Mouse (Mus musculus) CH12.LX (cell line): ENCODE measurements around the gene Shld2. TPM values are rescaled to one million over a fixed set of nuclear protein-coding genes. Genes with fewer than 3 reads are reported as not detected.

ENCODE experiments used
- DNase-seq: peaks from one replicate; pipeline ENCODE4 v3.0.0-alpha.2; 2013; ENCODE audit errors: extremely low read depth
- H3K27ac ChIP-seq: 2 replicates; pipeline ENCODE4 v1.5.1; 2012; ENCODE audit warnings: low read depth, mild to moderate bottlenecking, control low read depth, moderate library complexity; ENCODE audit not compliant: insufficient read depth
- H3K27me3 ChIP-seq: replicated peaks from 2 replicates; pipeline ENCODE3; 2012; ENCODE audit warnings: inconsistent platforms
- H3K36me3 ChIP-seq, 2 experiments: replicated peaks in 1 of 2; 2 replicates each; pipeline versions ENCODE3 to v1.6.1; 2012; ENCODE audit warnings: inconsistent platforms in 1 of 2, low read length in 1 of 2, mild to moderate bottlenecking in 1 of 2, mixed read lengths in 1 of 2, moderate library complexity in 1 of 2; ENCODE audit not compliant: control insufficient read depth in 1 of 2, insufficient read depth in 1 of 2
- H3K4me1 ChIP-seq, 2 experiments: 2 replicates each; pipeline ENCODE4 v1.6.1; 2012; ENCODE audit warnings: inconsistent platforms in 1 of 2, moderate library complexity in 1 of 2; ENCODE audit not compliant: insufficient read depth in 2 of 2, control insufficient read depth in 1 of 2
- H3K4me2 ChIP-seq: 2 replicates; pipeline ENCODE4 v1.6.1; 2012; ENCODE audit warnings: low read depth, mild to moderate bottlenecking, control low read depth; ENCODE audit not compliant: poor library complexity, insufficient read depth, severe bottlenecking
- H3K4me3 ChIP-seq, 3 experiments: fragments of 150-350 bp in 1 of 3; sonication (generic) in 1 of 3; replicated peaks in 1 of 3; 2 replicates each; pipeline versions ENCODE3 to v1.5.1; 2011 to 2012; ENCODE audit warnings: low read depth in 2 of 3, low read length in 2 of 3, mild to moderate bottlenecking in 2 of 3, moderate library complexity in 2 of 3, control low read depth in 1 of 3, improper control_type of control experiment in 1 of 3, inconsistent platforms in 1 of 3, mixed read lengths in 1 of 3; ENCODE audit not compliant: poor library complexity in 1 of 3
- H3K79me2 ChIP-seq: replicated peaks from 2 replicates; pipeline ENCODE4 v1.6.1; 2012; ENCODE audit warnings: mild to moderate bottlenecking, moderate library complexity; ENCODE audit not compliant: control insufficient read depth, poor library complexity, insufficient read depth, severe bottlenecking; ENCODE audit errors: extremely low read depth
- H3K9ac ChIP-seq: 2 replicates; pipeline ENCODE4 v1.6.1; 2012; ENCODE audit warnings: low read depth, mild to moderate bottlenecking, control low read depth, moderate library complexity; ENCODE audit not compliant: insufficient read depth
- H3K9me3 ChIP-seq: replicated peaks from 2 replicates; pipeline ENCODE3; 2012; ENCODE audit warnings: low read length, inconsistent platforms, mixed read lengths
- BHLHE40 ChIP-seq: IDR thresholded peaks from 2 replicates; pipeline ENCODE4 v1.6.1; 2011; ENCODE audit warnings: mild to moderate bottlenecking, low read depth, low read length, improper control_type of control experiment
- CHD1 ChIP-seq: IDR thresholded peaks from 2 replicates; pipeline ENCODE4 v1.6.1; 2012; ENCODE audit warnings: low read depth, low read length, improper control_type of control experiment, inconsistent platforms
- CHD2 ChIP-seq: IDR thresholded peaks from 2 replicates; pipeline ENCODE4 v1.6.1; 2011; ENCODE audit warnings: low read length, improper control_type of control experiment
- CTCF ChIP-seq, 2 experiments: IDR thresholded peaks in 1 of 2; conservative IDR thresholded peaks in 1 of 2; 2 replicates each; pipeline ENCODE4 v1.5.1; 2011 to 2012; ENCODE audit warnings: low read depth in 2 of 2, low read length in 2 of 2, improper control_type of control experiment in 1 of 2, inconsistent platforms in 1 of 2, mild to moderate bottlenecking in 1 of 2, moderate library complexity in 1 of 2
- ELF1 ChIP-seq: IDR thresholded peaks from 2 replicates; pipeline ENCODE4 v1.6.1; 2014; ENCODE audit warnings: low read depth, mild to moderate bottlenecking, inconsistent platforms, low read length, improper control_type of control experiment
- EP300 ChIP-seq: IDR thresholded peaks from 2 replicates; pipeline ENCODE4 v1.6.1; 2011; ENCODE audit warnings: low read length, improper control_type of control experiment
- HCFC1 ChIP-seq: IDR thresholded peaks from 2 replicates; pipeline ENCODE4 v1.6.1; 2012; ENCODE audit warnings: low read depth, mild to moderate bottlenecking, inconsistent platforms, low read length, improper control_type of control experiment
- IRF4 ChIP-seq: IDR thresholded peaks from 2 replicates; pipeline ENCODE4 v1.6.1; 2014; ENCODE audit warnings: low read depth, mild to moderate bottlenecking, inconsistent platforms, low read length, improper control_type of control experiment
- JUND ChIP-seq: conservative IDR thresholded peaks from 2 replicates; pipeline ENCODE4 v1.6.1; 2011; ENCODE audit warnings: low read depth, low read length, improper control_type of control experiment
- KAT2A ChIP-seq: IDR thresholded peaks from 2 replicates; pipeline ENCODE4 v1.6.1; 2012; ENCODE audit warnings: low read length, improper control_type of control experiment, inconsistent platforms; ENCODE audit not compliant: insufficient replicate concordance
- MAZ ChIP-seq: IDR thresholded peaks from 2 replicates; pipeline ENCODE4 v1.6.1; 2012; ENCODE audit warnings: low read depth, mild to moderate bottlenecking, inconsistent platforms, low read length, improper control_type of control experiment, moderate library complexity
- MEF2A ChIP-seq: IDR thresholded peaks from 2 replicates; pipeline ENCODE4 v1.6.1; 2014; ENCODE audit warnings: low read depth, mild to moderate bottlenecking, inconsistent platforms, low read length, improper control_type of control experiment, borderline replicate concordance
- MXI1 ChIP-seq: IDR thresholded peaks from 2 replicates; pipeline ENCODE4 v1.6.1; 2011; ENCODE audit warnings: mild to moderate bottlenecking, low read depth, low read length, improper control_type of control experiment
- MYC ChIP-seq: IDR thresholded peaks from 2 replicates; pipeline ENCODE4 v1.6.1; 2011; ENCODE audit warnings: low read depth, mild to moderate bottlenecking, improper control_type of control experiment, low read length
- NELFE ChIP-seq: IDR thresholded peaks from 2 replicates; pipeline ENCODE4 v1.6.1; 2011; ENCODE audit warnings: low read depth, low read length, improper control_type of control experiment
- POLR2A ChIP-seq: IDR thresholded peaks from 2 replicates; pipeline ENCODE4 v1.6.1; 2011; ENCODE audit warnings: low read depth, mild to moderate bottlenecking, improper control_type of control experiment, low read length
- POLR2AphosphoS2 ChIP-seq: IDR thresholded peaks from 2 replicates; pipeline ENCODE4 v1.6.1; 2011; ENCODE audit warnings: low read depth, low read length, improper control_type of control experiment
- RAD21 ChIP-seq: IDR thresholded peaks from 2 replicates; pipeline ENCODE4 v1.6.1; 2011; ENCODE audit warnings: low read depth, mild to moderate bottlenecking, low read length, improper control_type of control experiment, moderate library complexity
- SIN3A ChIP-seq: IDR thresholded peaks from 2 replicates; pipeline ENCODE4 v1.6.1; 2012; ENCODE audit warnings: low read length, improper control_type of control experiment, inconsistent platforms
- SMC3 ChIP-seq: IDR thresholded peaks from 2 replicates; pipeline ENCODE4 v1.6.1; 2011; ENCODE audit warnings: low read depth, low read length, improper control_type of control experiment
- TBP ChIP-seq: conservative IDR thresholded peaks from 2 replicates; pipeline ENCODE4 v1.6.1; 2011; ENCODE audit warnings: low read depth, low read length, improper control_type of control experiment
- TCF12 ChIP-seq: IDR thresholded peaks from 2 replicates; pipeline ENCODE4 v1.6.1; 2014; ENCODE audit warnings: low read depth, mild to moderate bottlenecking, inconsistent platforms, low read length, improper control_type of control experiment
- UBTF ChIP-seq: IDR thresholded peaks from 2 replicates; pipeline ENCODE4 v1.6.1; 2012; ENCODE audit warnings: low read depth, mild to moderate bottlenecking, inconsistent platforms, low read length, improper control_type of control experiment, moderate library complexity
- USF1 ChIP-seq: IDR thresholded peaks from 2 replicates; pipeline ENCODE4 v1.6.1; 2014; ENCODE audit warnings: low read depth, mild to moderate bottlenecking, inconsistent platforms, low read length, improper control_type of control experiment
- ZC3H11A ChIP-seq: IDR thresholded peaks from 2 replicates; pipeline ENCODE4 v1.6.1; 2012; ENCODE audit warnings: low read depth, mild to moderate bottlenecking, inconsistent platforms, low read length, improper control_type of control experiment
- ZNF384 ChIP-seq: IDR thresholded peaks from 2 replicates; pipeline ENCODE4 v1.6.1; 2012; ENCODE audit warnings: low read depth, low read length, improper control_type of control experiment, inconsistent platforms
- dilution Hi-C: fragments of 300-500 bp; cut with MboI; formaldehyde crosslinking; loops from 2 replicates; pipeline ENCODE4 v1.14.3; 2020; ENCODE audit warnings: low sequenced_read_pairs; ENCODE audit not compliant: extremely low pct_unique_long_range_greater_than_20kb, extremely low pct_ligation_motif_present
- in situ Hi-C: fragments of 300-500 bp; cut with MboI; formaldehyde crosslinking; loops from 3 replicates; pipeline ENCODE4 v1.14.3; 2019; ENCODE audit warnings: low sequenced_read_pairs, low pct_ligation_motif_present, low pct_unique_long_range_greater_than_20kb, mixed read lengths
- polyA plus RNA-seq: library from polyadenylated mRNA; unstranded; fragments of >175 nt; gene quantifications from 2 replicates; pipeline ENCODE4 v1.2.1, GENCODE M21; 2012; ENCODE audit warnings: low read depth; ENCODE audit not compliant: insufficient read length
- total RNA-seq, 2 experiments: library from RNA; depleted of rRNA; stranded (reverse); fragments of 300-350 nt in 1 of 2; fragments of >200 nt in 1 of 2; gene quantifications; 2 replicates each; pipeline ENCODE4 v1.2.3; 2012 to 2014

Shld2 gene
- total and polyA plus RNA-seq, 3 experiments: 12.0 to 21.8 (median 13.9) TPM

- H3K27ac ChIP-seq: no peak within 1 kb of the TSS
- H3K4me1 ChIP-seq: no peaks in the 10 kb centered on the region
- peaks cover 3% of the 10 kb centered on the region for H3K27me3 ChIP-seq
- dilution Hi-C loops (no loop called here), in situ Hi-C loops (no loop called here)
- TF ChIP-seq IRF4 (no peak), UBTF (no peak), EP300 (no peak), HCFC1 (no peak), ZC3H11A (no peak), CHD2 (no peak), POLR2A (no peak), RAD21 (no peak), CTCF (conservative IDR thresholded peaks at IDR 0.05 in 1 of 2, IDR thresholded peaks at IDR 0.05 in 1 of 2; ENCODE audit: low read depth in 2 of 2, low read length in 2 of 2) (no peak), JUND (no peak), MEF2A (no peak), ZNF384 (no peak), NELFE (no peak), USF1 (no peak), ELF1 (no peak), KAT2A (no peak), SMC3 (no peak), BHLHE40 (no peak), CHD1 (no peak)
- H3K9me3 ChIP-seq: no peaks in the 10 kb centered on the region
- no peaks in the 10 kb centered on the region for H3K79me2 ChIP-seq
- peak within 1 kb of the TSS; percentile 23; the same call in 1 of the 2 replicates for H3K4me2 ChIP-seq
- H3K4me3 ChIP-seq: no peak within 1 kb of the TSS
- no peak for DNase-seq
- H3K9ac ChIP-seq: no peak within 1 kb of the TSS
- H3K36me3 ChIP-seq: no peaks in the 10 kb centered on the region
Observed at GRCm38 (mm10) chr14:34355301-34355700, 45.0 kb upstream of the Shld2 start, which contains the start of gene Fam25c. TSS of gene Fam25c (minus strand) at chr14:34355433.

- H3K4me3 ChIP-seq: no peak overlapping the region
- H3K36me3 ChIP-seq: no peaks in the 10 kb centered on the region
- no peaks in the 10 kb centered on the region for H3K9me3 ChIP-seq
- dilution Hi-C loops: no loop called here
- H3K27me3 ChIP-seq: peaks cover 3% of the 10 kb centered on the region
- no peak for DNase-seq
- TF ChIP-seq POLR2A (no peak), SIN3A (no peak), TCF12 (no peak), MXI1 (no peak), POLR2AphosphoS2 (no peak), MAZ (no peak), TBP (no peak), SMC3 (no peak), ELF1 (no peak), EP300 (no peak), MYC (no peak), MEF2A (no peak), RAD21 (no peak)
- H3K79me2 ChIP-seq: no peaks in the 10 kb centered on the region
- in situ Hi-C loops: no loop called here
- peak overlapping the region; percentile 23; the same call in 1 of the 2 replicates for H3K4me2 ChIP-seq
- no peak overlapping the region for H3K27ac ChIP-seq
- H3K9ac ChIP-seq: no peak overlapping the region
- no peaks in the 10 kb centered on the region for H3K4me1 ChIP-seq
Observed at GRCm38 (mm10) chr14:34354456-34354855, 44.2 kb upstream of the Shld2 start.
